Mouse (Mus musculus) CH12F3 (cell line): ENCODE measurements around the gene Bmp2.

Experiments
- in situ Hi-C: fragments of 300-500 bp; cut with MboI; formaldehyde crosslinking; loops from 2 replicates; pipeline ENCODE4 v1.14.3; 2020; ENCODE audit warnings: low sequenced_read_pairs

Gene Bmp2

GRCm38 (mm10) chr2:133552031-133552841 lies at the start of gene Bmp2:
Gene Bmp2 (plus strand): TSS chr2:133552159.
- in situ Hi-C loops = loop anchor here (25.0 kb wide), 1 partner anchor 460 kb away; no protein-coding TSS in a partner anchor

GRCm38 (mm10) chr2:133505678-133506077 lies 46.3 kb upstream of the Bmp2 start:
- in situ Hi-C loops = no loop called here

GRCm38 (mm10) chr2:133507045-133507444 lies 44.9 kb upstream of the Bmp2 start:
- in situ Hi-C loops = no loop called here

- in situ Hi-C loops = no loop called here
Observed at GRCm38 (mm10) chr2:133509141-133509540, 42.8 kb upstream of the Bmp2 start.

GRCm38 (mm10) chr2:133511011-133511779 lies 40.8 kb upstream of the Bmp2 start:
- in situ Hi-C loops = no loop called here

GRCm38 (mm10) chr2:133516331-133517046 lies 35.5 kb upstream of the Bmp2 start:
- in situ Hi-C loops = no loop called here

- in situ Hi-C loops = no loop called here
Observed at GRCm38 (mm10) chr2:133517867-133518266, 34.1 kb upstream of the Bmp2 start.

- in situ Hi-C loops = no loop called here
Observed at GRCm38 (mm10) chr2:133521193-133521592, 30.8 kb upstream of the Bmp2 start.

GRCm38 (mm10) chr2:133522121-133522520 lies 29.8 kb upstream of the Bmp2 start:
- in situ Hi-C loops = no loop called here

- in situ Hi-C loops = no loop called here
Observed at GRCm38 (mm10) chr2:133525621-133526181, 26.3 kb upstream of the Bmp2 start.

- in situ Hi-C loops = no loop called here
Observed at GRCm38 (mm10) chr2:133529396-133529795, 22.6 kb upstream of the Bmp2 start.

GRCm38 (mm10) chr2:133533073-133533472 lies 18.9 kb upstream of the Bmp2 start:
- in situ Hi-C loops = no loop called here

- in situ Hi-C loops = no loop called here
Observed at GRCm38 (mm10) chr2:133535481-133535880, 16.5 kb upstream of the Bmp2 start.

GRCm38 (mm10) chr2:133536812-133537211 lies 15.1 kb upstream of the Bmp2 start:
- in situ Hi-C loops = no loop called here

- in situ Hi-C loops = no loop called here
Observed at GRCm38 (mm10) chr2:133540702-133541101, 11.3 kb upstream of the Bmp2 start.

- in situ Hi-C loops = loop anchor here (25.0 kb wide), 1 partner anchor 462 kb away; no protein-coding TSS in a partner anchor
Observed at GRCm38 (mm10) chr2:133550238-133550682, 1.7 kb upstream of the Bmp2 start.

GRCm38 (mm10) chr2:133552842-133553465 lies 995 bp downstream of the Bmp2 start:
- in situ Hi-C loops = loop anchor here (25.0 kb wide), 1 partner anchor 459 kb away; no protein-coding TSS in a partner anchor

- in situ Hi-C loops = loop anchor here (25.0 kb wide), 1 partner anchor 458 kb away; no protein-coding TSS in a partner anchor
Observed at GRCm38 (mm10) chr2:133553911-133554285, 1.9 kb downstream of the Bmp2 start.

GRCm38 (mm10) chr2:133554286-133555021 lies 2.5 kb downstream of the Bmp2 start:
- in situ Hi-C loops = loop anchor here (25.0 kb wide), 1 partner anchor 458 kb away; no protein-coding TSS in a partner anchor
